Mouse (Mus musculus) splenic B cell, adult 2 months (primary cell): ENCODE results near the gene Grpel1.

Experiments
- DNase-seq: peaks from one replicate; pipeline ENCODE4 v3.0.0-alpha.2; 2011; ENCODE audit warnings: low read depth, low spot score
- H3K27me3 ChIP-seq: 2 replicates; pipeline ENCODE4 v1.6.1; 2012; ENCODE audit warnings: mild to moderate bottlenecking, low read length, moderate library complexity, mixed read lengths; ENCODE audit not compliant: control insufficient read depth, poor library complexity, insufficient read depth, severe bottlenecking
- H3K36me3 ChIP-seq: 2 replicates; pipeline ENCODE4 v1.6.1; 2012; ENCODE audit warnings: mild to moderate bottlenecking, low read length, moderate library complexity, mixed read lengths; ENCODE audit not compliant: control insufficient read depth, poor library complexity, insufficient read depth, severe bottlenecking

The Grpel1 gene

GRCm38 (mm10) chr5:36478540-36479420 lies 14.0 kb downstream of the Grpel1 start:
- H3K27me3 ChIP-seq, result no peaks in the 10 kb centered on the region
- no peak for DNase-seq
- H3K36me3 ChIP-seq, result peaks cover 4% of the 10 kb centered on the region

DNA sequence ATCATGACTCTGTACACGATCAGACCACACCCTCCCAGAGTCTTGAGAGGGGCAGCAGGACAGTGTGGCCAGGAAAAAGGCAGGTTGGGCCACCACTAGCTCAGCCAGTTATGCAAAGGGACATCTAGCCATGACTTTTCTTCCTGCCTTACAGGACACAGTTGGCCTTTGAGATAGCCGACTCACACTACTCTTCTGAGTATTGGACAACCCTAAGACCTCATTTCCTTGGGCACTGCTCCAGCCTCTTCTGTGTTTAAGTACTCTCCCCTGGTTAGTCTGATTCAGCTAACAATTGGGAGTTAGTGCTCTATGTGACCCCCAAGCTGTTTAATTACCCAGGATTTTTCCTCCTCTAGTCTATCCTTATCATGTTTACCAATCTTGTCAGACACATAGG lies 14.9 kb downstream of the Grpel1 start:
- no peak for DNase-seq
- H3K36me3 ChIP-seq, result peaks cover 4% of the 10 kb centered on the region

DNA sequence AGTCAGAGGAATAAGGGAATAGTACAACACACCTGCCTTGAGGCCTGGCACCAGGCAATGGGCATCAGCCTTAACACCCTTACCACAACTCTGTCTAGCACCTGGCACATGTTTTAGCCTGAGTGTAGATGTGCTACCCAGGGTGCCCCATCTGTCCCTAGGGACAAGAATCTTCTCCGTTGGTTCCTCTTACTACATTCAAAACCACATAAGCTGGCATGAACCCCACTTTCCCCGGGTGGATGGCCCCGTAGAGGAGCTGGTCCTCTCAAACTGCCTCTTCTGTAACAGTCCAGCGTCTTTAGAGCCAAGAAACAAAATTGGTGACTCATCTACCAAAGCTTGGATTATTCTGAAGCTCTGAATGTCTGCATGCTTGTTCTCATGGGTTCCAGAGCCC lies 15.6 kb downstream of the Grpel1 start:
- Histone ChIP-seq H3K27me3 (no peaks in the 10 kb centered on the region), H3K36me3 (peaks cover 4% of the 10 kb centered on the region)
- peak; percentile 85 for DNase-seq

More for the DNA sequence above, 14.9 kb downstream of the Grpel1 start:
- H3K27me3 ChIP-seq, result no peaks in the 10 kb centered on the region

GRCm38 (mm10) chr5:36481114-36481513 lies 16.3 kb downstream of the Grpel1 start:
- Histone ChIP-seq H3K27me3 (no peaks in the 10 kb centered on the region), H3K36me3 (peaks cover 3% of the 10 kb centered on the region)
- DNase-seq, result peak; percentile 49

- DNase-seq, result peak; percentile 64
- H3K27me3 ChIP-seq, result no peaks in the 10 kb centered on the region
- H3K36me3 ChIP-seq, result no peaks in the 10 kb centered on the region
Observed at GRCm38 (mm10) chr5:36483203-36484101, 18.7 kb downstream of the Grpel1 start.

DNA sequence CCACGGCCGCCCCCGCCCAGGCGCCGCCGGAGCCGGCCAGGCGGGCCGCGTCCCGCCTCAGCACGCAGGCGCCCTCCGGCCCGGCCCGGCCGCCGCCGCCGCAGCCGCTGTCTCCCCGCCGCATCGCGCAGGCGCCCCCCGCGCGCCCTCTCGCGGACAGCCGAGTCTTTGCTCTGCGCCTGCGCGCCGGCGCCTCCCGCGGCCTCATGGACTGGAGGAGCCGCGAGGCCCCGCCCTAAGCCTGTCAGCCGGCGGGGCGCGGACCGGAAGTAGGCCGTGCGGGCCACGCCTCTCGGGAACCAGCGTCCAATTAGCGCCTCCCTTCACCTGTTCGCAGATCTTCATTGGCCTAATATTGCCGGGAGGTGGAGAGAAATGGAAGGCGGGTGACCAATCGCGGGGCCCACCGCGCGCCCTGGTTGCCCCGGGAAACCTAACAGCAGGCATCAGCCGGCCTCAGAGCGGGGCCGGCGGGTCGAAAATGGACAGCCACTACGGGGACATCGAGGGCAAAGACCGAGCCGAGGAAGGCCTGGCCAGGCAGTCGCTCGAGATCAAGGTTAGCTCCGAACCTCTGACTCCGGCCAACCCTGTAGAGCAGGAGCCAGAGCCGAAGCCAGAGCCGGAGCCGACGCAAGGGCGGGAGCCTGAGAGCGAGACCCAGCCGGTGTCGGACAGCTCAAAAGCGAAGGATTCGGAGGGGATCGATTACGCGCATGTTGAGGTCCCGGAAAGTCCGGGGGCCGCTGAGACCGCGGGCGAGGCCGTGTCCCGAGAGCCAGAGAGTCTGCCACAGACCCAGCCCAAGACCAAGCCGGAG lies 19.6 kb downstream of the Grpel1 start, which contains the start of the genes Tada2b and Ccdc96:
Gene Tada2b (minus strand): TSS at position 115 of the 820 bp plus-strand sequence.
Gene Ccdc96 (plus strand): TSS at position 418 of the 820 bp plus-strand sequence.
- Histone ChIP-seq H3K27me3 (no peaks in the 10 kb centered on the region), H3K36me3 (no peaks in the 10 kb centered on the region)
- DNase-seq, result peak; percentile 99

DNA sequence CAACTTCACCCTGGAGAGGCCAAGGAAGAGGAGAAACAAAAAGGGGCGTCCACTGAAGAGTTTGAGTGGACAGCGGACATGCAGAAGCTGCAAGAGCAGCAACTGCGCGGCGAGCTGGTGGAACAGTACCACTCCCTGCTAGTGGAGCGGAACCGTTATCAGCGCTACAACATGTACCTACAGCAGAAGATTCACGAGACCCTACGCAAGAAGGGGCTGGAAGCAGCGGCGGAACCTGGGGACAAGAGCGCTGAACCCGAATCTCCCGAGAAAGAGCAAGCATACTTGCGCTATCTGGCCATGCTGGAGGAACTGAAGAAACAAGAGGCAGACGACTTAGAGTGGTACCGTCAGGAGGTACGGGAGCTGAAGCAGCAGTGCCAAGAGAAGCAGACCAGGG lies 20.5 kb downstream of the Grpel1 start:
- DNase-seq, result peak; percentile 39
- no peaks in the 10 kb centered on the region for H3K27me3 ChIP-seq
- H3K36me3 ChIP-seq, result no peaks in the 10 kb centered on the region; the same call in 1 of the 2 replicates

GRCm38 (mm10) chr5:36489225-36489624 lies 24.4 kb downstream of the Grpel1 start:
- Histone ChIP-seq H3K36me3 (peaks cover 13% of the 10 kb centered on the region), H3K27me3 (no peaks in the 10 kb centered on the region)
- DNase-seq, result peak; percentile 63

DNA sequence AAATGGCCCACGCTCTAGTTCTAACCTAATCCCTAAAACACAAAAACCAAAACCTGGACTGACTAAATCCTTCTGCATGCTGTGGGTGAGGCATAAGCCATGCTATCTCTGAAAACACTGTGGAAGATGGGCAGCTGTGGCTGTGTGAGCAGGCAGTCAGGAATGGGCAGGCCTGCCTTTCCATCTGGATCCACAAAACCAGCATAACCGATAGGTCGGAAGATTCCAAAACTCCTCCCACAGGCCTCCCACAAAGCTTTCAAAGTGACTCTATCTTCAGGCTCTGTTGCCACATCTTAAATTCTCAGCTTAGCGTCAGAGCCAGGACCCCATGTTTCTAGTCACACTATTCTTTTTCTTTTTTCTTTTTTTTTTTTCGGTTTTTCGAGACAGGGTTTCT lies 29.1 kb downstream of the Grpel1 start:
- no peak for DNase-seq
- H3K36me3 ChIP-seq, result peaks cover 19% of the 10 kb centered on the region
- no peaks in the 10 kb centered on the region for H3K27me3 ChIP-seq

- DNase-seq, result no peak
- Histone ChIP-seq H3K27me3 (no peaks in the 10 kb centered on the region), H3K36me3 (peaks cover 19% of the 10 kb centered on the region)
Observed at GRCm38 (mm10) chr5:36494709-36495108, 29.9 kb downstream of the Grpel1 start.

GRCm38 (mm10) chr5:36505235-36505634 lies 40.4 kb downstream of the Grpel1 start:
- peaks cover 14% of the 10 kb centered on the region for H3K36me3 ChIP-seq
- no peaks in the 10 kb centered on the region for H3K27me3 ChIP-seq
- no peak for DNase-seq

- DNase-seq, result no peak
- H3K27me3 ChIP-seq, result no peaks in the 10 kb centered on the region
- peaks cover 16% of the 10 kb centered on the region for H3K36me3 ChIP-seq
Observed at GRCm38 (mm10) chr5:36505643-36506042, 40.8 kb downstream of the Grpel1 start.

- peaks cover 12% of the 10 kb centered on the region for H3K36me3 ChIP-seq
- DNase-seq, result no peak
- H3K27me3 ChIP-seq, result no peaks in the 10 kb centered on the region
Observed at GRCm38 (mm10) chr5:36508351-36508750, 43.6 kb downstream of the Grpel1 start.

GRCm38 (mm10) chr5:36510956-36511355 lies 46.2 kb downstream of the Grpel1 start:
- DNase-seq, result no peak
- H3K36me3 ChIP-seq, result peaks cover 9% of the 10 kb centered on the region

More at GRCm38 (mm10) chr5:36510956-36511355, 46.2 kb downstream of the Grpel1 start:
- no peaks in the 10 kb centered on the region for H3K27me3 ChIP-seq
